Mouse (Mus musculus): Measurements from ENCODE around the gene Myo10. TPM values are rescaled to one million over a fixed set of nuclear protein-coding genes. Genes with fewer than 3 reads are reported as not detected.

Myo10 gene
- total RNA-seq, 2 experiments from 2014 or later = 52.5 to 53.3 TPM

GRCm38 (mm10) chr15:25850552-25850951 is 228.2 kb downstream of the Myo10 start:
- DNase-seq = no peak

- DNase-seq = no peak
Observed at GRCm38 (mm10) chr15:25854270-25854904, 232.1 kb downstream of the Myo10 start.

- no peak for DNase-seq
Observed at GRCm38 (mm10) chr15:25858611-25859058, 236.3 kb downstream of the Myo10 start.

GRCm38 (mm10) chr15:25859469-25859868 is 237.1 kb downstream of the Myo10 start:
- DNase-seq = no peak

GRCm38 (mm10) chr15:25861900-25862299 is 239.6 kb downstream of the Myo10 start:
- DNase-seq = no peak

Other genes starting within 250 kb of the Myo10 start
- 100 to 1,000 TPM; 596 to 663 TPM for gene Basp1, start 208.8 kb upstream of the Myo10 start, total RNA-seq (2021)
- gene Retreg1, start 220.7 kb downstream of the Myo10 start, total RNA-seq (2021) = 10 to 100 TPM; 29.0 to 30.5 TPM